Mouse (Mus musculus) thymus, postnatal 25 days (tissue): ENCODE measurements at regions not wholly inside any gene's neighbourhood (a gene's known extent, or its start where the extent isn't known, plus 50 kb on each side); places are given as distances from the start of the nearest gene placed in this dataset.
A peak's percentile ranks its signal among the peaks of the same experiment; 100 is the strongest.

Source experiments
- DNase-seq: peaks from one replicate; pipeline ENCODE4 v3.0.0; 2022

DNA sequence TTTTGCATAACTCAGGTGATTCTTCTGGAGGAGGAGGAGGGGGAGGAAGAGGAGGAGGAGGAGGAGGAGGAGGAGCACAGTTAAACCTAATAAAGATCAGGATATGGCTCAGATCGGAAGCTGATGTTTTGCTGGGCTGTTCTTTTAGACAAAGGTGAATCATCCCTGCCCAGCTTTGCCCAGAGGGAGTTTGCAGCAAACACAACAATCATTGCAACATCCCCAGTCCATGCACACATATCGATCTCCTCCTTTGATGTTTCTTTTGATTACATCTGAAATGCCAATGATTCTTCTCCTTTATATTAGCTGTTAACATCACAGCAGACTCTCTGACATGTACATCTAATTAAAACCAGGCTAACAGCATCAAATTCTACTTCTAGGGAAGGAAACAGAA, 156.9 kb downstream of the Dad1 start:
- DNase-seq, result no peak

DNA sequence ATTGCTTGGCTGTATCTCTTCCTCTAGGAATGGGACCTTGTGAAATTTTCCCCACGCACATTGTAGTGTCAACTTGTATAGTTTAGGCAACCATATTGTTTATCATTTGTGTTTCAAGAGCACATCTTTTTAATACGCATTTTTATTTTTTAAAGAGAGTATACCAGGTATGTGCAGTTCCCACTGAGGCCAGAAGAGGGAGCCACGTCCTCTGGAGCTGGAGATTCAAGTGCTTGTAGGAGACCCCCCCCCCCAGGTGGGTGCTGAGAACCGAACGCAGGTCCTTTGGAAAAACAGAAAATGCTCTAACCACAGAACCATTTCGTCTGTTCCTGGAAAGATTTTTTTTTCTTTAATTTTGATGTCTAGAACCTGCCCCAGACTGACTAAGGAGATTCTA, 161.5 kb downstream of the Dad1 start:
- DNase-seq, result no peak

DNA sequence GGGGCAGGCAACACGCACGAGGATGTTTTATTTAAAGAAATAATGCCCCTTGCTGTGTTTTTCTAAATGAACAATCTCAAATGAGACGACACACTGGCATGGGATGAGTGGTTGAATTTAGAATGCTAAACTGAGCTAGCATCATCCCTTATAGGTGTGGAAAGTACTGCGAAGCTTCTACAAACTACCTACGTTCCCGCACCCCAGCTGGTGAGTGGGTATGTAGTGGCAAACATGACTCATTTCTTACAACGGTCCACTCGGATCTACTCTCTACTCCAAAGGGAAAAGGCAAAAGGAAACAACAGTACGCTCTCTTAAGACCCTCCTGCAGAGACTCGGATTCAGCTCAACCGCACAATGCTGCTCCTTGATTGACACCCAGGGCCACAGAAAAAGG, 167.2 kb downstream of the Dad1 start:
- DNase-seq, result no peak

DNA sequence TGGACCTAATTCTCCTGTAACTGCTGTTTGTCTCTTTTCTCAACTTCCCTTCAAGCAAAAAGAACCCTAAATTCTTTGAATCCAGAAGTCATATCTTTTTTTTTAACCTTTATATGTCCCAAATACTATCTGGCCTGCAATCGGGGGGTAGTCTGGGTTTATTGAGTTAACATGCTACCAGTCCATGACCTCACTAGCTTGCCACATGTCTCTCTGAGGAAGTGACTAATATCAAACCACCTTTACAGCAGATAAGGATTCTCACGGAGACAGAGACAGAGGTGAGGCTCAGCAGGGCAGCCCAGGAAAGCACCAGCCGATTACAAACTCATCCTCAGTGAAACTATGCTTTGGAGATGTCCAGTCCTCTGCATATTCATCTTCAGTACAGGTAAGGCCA, 179.2 kb downstream of the Dad1 start:
- no peak for DNase-seq

DNA sequence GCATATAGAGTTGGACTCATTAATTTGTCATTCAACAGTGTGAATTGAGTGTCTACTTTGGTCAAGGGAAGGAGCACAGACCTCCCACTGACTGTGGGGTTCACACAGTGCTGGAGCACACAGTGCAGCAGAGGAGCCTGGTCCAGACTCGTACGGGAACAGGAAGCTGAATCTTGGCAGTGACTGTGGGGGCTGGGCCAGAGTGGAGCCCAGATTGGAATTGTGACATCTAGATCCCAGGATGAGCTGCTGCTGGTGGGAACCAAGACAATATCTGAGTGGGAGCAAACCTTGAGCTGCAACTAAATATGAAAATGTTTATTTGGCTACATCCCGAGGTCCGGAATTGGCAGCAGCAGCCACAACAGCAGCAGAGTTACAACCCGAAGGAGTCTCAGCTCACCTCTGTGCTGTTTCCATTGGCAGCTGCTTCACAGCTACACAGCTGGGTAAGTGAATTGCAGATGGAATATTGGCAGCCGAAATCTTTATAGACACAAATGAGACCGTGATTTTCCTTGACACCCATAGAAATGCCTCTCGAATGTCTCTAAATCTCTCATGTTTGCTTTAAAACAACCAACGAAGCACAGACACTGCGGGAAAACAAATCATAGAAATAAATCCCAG, 181.5 kb downstream of the Dad1 start:
- no peak for DNase-seq

DNA sequence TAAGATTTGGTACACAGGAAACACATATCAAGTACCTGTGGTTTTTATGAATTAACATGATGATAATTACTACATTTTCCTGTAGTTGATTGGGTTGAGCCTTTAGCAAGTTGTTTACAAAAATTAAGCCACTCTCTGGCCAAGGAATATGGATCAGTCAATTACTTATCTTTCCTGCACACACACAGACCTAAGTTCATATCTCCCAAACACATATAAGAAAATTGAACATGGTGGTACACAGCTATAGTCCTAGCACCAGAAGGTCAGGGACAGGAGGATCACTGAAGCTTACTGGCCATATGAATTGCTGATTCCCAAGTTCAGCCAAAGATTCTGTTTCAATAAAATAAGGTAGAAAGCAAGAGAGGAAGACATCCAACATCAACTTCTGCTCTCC, 183.7 kb downstream of the Dad1 start:
- no peak for DNase-seq

DNA sequence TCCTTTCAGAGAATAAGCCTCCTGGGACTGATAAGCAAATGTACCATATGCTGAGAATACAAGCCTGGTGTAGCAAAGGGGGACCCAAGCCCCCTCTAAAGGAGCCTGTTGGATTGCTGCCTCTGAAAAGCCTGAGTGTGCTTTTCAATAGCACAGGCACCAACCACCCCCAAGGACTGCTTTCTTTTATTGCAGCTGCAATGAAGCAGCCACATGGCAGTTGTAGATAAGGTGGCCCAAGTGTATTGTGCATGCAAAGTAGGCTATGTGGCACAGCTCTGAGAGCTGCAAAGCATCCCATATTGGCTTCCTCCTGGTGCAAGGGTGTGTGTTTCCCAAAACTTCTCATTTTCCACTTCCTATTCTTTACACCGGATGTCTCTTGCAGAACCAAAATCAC, 185.2 kb downstream of the Dad1 start:
- DNase-seq, result no peak

DNA sequence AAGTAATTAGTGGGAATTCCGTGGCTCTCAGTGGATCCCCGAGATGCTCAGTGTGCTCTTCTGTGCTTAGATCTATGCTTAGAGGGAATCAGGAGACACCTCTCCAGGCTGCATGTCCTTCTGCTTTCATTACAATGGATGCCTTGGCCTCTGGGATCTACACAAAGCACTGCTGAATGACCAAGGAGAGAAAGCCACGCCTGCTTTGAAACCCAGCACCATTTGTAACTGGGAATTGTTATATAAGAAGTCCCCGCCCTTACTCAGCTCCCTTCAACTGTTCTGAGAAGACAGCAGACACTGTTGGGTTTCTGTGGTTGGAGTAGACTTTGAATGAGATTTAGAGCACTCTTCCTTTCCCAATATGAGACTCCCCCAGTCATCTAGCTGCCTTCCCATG, 188.4 kb downstream of the Dad1 start:
- no peak for DNase-seq

DNA sequence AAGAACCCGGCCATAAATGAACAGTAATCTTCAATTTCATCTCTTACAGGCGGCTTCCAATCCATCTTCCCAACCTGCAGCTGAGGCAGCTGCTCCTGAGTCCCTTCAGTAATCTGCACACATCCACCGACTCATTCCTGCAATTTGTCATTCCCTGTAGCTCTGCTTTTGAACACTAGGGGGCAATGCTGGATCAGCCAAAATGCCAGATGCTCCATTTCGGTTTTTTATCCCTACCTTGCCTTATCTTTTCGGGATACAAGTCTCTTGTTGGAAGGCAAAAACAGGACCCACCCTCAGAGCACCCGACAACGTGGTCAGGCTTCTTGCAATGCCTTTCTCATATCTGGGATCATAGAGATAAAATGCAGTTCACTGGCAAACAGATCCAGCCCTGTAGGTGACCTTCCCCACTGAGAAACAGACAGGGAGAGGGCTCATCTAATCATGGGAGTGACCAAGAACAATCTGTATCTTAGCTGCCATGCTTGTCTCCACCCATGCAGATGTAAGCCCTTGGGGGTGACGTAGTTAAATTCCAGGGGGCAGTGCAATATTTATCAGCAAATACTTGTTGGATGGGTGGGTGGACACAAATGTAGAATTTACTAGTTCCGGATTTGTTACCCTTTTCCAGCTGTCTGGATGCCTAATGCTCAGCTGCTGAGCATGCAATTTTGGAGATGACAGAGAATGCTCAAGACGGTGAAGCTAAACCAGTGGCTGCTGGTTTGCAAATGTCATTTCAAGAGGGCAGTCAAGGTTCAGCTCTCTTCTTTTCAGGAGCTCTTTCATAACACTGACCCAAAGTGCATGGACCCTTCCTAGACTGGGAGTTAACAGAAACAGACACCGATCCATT, 189.1 kb downstream of the Dad1 start:
- peak; percentile 38 for DNase-seq

DNA sequence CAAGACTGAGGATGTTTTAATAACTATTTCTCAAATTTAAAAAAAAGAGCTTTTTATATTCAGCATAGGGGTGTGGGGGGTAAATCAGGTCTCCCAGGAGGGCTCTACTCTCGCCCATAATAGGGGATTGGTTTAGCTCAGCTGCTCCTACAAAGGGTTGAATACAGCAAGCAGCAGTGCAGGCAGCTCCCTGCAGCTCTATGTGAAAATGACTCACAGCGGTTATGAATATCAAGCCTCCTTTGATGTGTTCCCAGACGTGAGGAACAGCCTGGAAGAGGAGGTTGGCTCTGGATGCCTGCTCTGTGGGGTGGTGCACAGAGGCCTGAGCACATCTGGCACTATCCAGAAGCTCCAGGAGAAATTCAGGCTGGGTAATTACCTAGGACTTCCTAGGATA, 192.3 kb downstream of the Dad1 start:
- DNase-seq, result no peak

DNA sequence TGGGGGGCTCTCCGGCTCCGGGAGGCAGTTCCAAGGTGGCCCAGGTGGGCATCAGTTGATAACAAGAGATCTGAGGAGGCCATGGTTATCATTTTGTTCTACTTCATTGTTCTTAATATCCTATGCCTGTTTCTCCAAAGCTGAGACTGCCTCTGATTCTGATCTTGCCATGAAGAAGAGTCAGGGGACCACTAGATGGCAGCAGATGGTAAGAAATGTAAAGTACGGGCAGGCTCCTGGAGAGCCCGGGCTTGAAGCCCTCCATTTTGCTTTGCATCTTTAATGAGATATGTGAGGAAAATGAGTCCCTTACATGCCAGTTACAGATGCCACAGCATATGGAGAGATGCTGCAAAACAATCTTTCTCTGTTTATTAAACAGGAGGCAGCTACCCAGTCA, 194.1 kb downstream of the Dad1 start:
- peak; percentile 67 for DNase-seq

DNA sequence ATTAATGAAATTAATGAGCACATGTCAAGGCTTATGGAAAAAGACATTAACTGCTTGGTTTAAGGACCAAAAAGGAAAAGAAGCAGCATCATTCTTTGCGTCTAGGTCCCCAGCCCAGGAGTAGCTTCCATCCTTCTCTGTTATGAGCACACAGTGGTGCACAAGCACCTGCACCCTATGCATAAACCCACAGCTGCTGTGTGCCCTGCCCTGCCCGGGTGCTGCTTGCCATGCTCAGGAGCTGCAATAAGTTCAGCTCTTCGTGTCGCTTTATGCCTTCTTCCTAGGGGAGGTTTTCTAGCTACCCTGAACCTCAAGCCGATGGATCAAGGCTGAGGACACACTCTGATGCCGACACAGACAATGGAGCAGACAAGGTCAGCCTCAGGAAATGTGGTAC, 194.8 kb downstream of the Dad1 start:
- DNase-seq, result peak; percentile 52

DNA sequence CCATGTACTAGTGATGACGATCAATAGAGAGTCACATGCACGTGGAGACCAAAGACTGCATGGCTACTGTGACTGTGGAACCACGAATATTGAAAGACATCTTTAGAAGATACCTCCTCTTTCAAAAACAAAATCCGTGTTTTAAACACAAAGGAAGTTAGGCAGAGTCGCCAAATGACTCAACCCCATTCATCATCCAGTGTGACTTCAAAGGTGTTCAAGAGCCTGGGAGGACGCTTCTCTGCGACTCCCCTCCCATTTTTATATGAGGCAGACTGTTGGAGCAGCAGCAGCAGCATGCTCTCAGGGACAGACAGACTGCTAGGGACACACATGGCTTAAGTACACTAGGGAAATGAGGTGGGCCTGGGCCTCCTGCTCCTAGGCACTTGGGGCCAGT, 197.2 kb downstream of the Dad1 start:
- DNase-seq, result no peak

DNA sequence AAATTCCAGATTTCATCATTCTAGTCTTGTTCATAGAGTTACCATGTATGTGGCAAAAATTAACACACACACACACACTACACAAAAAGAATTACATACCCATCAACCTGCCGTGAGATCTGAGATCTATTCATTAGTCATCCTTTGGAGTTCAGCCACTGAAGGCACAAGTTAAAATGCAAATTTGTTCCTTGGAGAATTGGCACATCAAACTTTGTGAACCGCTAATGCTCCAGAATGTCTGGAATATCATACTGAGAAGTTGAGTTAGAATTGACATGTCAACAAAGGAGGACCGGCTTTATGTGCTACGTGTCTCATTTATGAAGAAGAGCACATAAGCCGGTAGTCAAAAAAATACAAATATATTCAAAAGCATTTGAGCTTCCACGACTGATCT, 198.5 kb downstream of the Dad1 start:
- DNase-seq, result no peak

DNA sequence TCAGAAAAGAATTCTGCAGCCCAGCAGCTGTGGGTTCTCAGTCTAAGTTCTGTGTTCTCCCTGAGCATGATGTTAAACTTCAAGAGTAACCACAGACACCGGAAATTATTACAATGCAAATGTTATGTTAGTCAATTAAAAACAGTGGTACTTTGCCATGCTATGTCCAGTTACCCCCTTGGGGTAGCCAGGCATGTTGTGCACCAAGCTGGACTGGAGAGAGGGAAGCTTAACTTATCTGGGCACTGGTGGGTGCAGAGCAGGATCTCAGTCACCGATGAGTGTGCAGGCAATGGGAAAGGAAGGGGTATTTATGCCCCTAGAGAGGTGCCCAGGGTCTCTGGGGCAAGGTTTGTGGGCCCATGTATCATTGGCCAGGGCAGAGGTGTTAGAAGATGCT, 211.6 kb downstream of the Dad1 start:
- DNase-seq, result no peak

DNA sequence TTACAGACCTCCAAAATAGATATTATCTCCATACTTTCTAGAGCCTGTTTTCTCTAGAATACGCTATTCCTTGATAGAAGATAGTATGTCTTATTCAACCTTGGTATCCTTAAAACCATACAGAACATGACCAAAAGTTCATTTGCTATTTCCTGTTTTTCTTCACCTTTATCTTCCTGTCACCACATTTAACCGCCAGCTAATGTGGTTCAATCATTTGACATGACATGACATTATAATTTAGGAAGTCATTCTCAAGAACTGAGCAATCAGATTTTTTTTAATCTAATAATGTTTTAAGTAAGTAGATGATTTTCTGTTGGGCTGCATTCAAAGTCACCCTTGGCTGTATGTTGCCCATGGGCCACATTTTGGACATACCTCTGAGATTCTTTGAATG, 213.3 kb downstream of the Dad1 start:
- no peak for DNase-seq

DNA sequence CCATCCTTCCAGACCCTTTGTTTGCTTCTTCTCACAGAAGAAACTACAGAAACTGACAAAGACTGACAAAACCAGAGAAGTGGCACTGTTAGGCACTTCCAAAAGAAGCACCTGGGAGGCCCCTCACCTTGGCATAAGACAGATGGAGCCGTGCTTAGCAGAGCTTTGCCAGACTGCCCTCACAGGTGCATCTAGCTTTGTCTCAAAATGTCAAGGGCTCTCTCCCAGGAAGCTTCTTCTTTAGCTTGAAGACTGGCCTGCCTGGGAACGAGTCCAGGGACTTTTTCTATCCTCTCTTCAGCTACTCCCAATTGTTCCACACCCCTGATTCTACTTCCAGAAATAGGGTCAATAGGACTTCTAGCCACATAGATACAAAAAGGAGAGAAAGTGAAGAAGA, 219.4 kb downstream of the Dad1 start:
- no peak for DNase-seq

DNA sequence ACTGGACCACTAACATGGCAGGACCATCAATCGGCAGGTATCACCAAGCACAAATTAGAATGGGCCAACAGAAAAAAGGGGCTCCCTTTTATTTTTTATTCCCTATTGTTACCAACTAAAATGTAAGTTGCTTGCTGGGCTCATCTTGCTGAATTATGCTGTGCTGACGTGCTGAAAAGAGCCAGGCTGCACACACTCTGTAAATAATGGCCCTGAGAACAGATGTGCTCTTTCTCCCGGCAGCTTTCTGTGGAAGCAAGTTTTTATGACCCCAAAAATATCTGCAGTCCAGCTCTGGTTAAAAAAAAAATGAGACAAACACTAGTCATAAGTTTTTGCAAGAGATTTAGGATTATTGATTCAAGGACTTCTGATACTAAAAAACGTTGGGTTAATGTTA, 230.4 kb downstream of the Dad1 start:
- no peak for DNase-seq

DNA sequence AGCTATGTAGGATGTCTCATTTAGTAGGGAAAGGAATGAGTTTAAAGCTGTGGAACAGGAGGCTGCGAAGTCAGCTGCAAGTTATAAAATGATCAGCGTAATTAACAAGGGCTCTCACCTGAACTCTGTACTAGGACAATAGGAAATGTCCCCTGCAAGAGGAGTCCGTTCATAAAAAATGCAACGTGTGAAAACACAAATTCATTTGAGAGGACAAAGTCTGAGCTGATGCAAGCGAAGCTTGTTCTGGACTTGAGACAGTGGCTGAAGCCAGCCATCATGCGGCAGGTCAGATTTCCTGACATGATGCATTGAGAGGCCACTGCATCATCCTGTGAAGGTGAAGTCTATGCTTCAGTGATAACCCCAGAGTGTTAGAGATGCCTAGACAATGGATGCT, 232.5 kb downstream of the Dad1 start:
- DNase-seq, result no peak

DNA sequence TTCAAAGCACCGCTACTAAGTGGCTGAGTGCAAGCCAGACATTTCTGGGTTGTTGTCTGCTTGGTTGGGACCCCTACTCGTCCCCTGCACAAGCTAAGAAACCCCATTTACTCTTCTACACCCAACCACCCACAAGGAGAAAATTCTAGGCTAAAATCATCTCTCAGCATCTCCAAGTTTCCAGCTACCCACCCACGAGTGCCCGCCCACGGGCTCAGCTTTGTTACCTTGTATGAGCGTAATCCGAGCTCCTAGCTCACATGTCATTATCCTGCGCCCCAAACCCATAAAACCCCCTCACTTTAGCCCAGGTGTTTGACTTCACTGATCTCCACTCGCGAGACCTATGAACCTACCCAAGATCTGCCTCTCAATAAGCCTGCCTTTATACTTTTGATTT, 239.3 kb downstream of the Dad1 start:
- no peak for DNase-seq

DNA sequence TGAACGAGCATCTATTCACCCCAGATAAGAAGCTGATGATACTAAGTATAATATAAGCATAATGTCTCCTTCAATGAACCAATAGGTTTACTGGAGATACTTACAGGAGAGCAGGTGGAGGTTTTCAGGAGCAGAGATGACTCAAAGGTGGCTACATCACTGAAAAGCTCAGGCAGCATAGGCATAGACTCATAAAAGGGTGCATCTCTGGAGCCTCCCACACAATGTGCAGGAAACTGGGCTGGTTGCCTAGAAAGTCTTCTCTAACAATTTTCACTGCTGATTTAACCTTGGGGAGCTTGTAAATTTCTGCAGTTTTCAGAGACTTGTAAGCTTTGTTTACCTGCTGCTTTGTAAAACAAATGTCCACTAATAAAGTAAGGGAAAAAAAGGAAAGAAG, 251.8 kb downstream of the Dad1 start:
- DNase-seq, result no peak

DNA sequence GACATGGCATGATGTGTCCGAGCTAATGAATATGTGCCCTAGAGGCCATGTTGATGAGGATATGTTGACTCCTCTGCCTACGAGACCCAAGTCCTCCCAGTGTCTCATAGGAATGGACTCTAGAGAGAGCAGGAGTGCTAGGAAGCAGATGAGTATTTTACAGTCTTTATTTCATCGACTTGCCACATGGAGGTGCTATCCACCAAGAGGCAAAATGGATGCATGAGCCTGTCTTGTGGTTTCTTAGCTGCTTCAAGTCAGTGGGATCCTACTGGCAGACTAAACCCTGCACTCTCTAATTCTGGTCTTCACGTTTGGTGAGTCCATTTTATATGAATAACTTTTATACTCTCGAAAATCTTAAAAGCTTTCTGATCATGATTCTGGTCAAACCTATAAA, 253.4 kb downstream of the Dad1 start:
- DNase-seq, result peak; percentile 50

DNA sequence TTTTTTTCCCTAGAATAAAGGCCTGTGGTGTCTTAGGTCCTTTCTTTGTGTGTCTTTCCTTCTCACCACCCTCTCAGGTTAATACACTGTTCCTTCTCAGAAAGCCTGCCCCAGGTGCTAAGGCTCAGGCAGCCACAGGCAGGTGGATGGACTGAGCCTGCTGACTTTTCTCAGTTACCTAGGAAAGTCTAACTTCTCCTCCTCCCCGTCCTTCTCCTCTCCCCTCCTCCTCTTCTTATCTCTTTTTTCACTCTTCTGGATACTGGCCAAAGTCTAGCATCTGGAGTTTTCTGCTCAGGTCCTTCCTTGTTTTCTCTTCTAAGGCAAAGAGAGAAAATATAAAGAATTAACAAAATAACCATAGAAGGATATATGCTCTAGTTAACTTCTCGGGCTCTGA, 260.5 kb downstream of the Dad1 start:
- no peak for DNase-seq

DNA sequence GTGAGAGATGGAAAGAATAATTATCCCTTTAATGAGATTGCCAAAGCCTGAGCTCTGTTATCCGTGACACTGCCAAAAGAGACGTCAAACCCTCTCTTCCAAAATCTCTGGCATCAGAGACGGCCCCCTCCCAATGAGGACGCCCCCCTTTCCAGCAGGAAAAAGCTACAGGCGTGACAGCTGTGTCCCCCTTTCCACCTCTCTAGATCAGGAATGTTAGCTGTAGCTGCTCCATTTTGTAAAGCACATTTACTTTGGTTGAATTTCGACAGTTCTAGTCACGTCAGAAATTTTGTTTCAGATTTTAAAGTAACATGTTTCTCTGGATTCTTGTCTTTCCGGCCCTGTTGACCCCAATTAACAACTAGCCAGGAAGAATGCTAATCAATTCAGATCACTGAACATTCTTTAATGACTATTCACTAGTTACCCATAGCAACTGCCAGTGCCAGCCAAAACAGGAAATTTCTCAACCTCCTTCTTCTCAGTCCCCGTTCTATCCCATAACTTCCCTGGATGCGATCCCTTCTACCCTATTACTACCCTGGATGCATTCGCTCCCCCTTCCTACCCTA, 261.1 kb downstream of the Dad1 start:
- no peak for DNase-seq

DNA sequence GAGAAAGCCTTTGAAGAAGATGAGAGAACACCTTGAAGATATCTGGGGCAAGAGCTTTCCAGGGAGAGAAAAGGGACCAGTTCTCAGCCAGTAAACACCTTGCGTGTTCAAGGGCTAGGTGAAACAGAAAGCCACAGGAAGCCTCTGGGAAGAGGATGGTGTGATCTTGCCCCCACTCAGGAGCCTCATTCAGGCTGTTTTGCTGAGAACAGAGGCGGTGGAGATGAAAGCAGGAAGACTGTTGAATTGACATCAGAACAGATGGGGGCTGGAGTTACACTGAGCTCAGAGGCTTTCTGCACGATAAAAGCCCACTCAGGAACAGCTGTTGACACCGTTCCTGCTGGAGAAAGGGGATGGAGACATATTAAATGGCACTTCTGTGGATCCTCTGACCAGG, 262.5 kb downstream of the Dad1 start:
- peak; percentile 46 for DNase-seq
